Mouse (Mus musculus): ENCODE measurements at regions not wholly inside any gene's neighbourhood (a gene's known extent, or its start where the extent isn't known, plus 50 kb on each side); places are given as distances from the start of the nearest gene placed in this dataset.

GRCm38 (mm10) chr6:102913776-102914175 is 340.9 kb upstream of the Cntn3 start:
- no peak for DNase-seq

DNA sequence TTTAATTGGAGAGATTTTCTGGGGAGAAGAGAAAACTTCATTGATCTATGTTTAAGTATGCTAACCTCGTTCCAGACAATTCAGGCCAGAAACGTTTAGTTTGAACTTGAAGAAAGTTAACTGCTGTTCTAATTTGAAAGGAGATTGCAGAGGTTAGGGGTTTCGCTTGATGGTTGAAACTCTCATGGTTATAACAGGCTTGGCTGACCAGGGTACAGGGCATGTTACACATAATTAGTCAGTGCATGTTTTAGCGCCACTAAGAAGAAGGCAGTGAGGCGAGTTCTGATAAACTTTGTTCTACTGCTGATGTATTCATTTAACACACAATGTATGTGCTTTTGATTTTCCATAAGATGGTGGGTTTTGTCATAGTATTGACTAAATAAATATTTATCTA is 331.1 kb upstream of the Cntn3 start:
- no peak for DNase-seq

DNA sequence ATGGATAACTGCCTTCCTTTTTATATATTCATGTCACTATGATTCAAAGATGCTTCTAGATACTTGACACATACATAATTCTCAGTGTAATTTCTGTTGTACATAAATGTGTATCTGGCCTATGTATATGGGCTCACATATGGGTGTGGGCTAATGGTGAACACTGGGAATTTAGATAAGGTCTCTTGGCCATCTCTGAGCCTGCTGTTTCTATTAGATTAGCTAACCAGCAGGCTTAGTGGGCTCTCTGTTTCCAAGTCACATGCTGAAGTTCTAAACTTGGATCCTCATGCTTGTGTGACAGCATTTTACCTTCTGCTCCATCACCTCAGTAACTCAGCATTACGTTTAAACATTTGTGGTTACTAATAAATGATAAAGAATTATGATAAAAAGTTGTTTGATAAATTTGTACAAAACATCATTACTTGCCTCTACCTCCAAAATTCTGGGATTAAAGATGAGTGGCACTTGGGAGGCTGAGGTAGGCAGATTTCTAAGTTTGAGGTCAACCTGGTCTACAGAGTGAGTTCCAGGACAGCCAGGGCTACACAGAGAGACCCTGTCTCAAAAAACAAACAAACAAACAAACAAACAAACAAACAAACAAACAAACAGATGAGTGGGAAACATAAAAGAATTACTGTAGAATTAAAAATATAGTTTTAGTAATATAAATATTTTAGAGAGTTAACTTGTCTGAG is 327.7 kb upstream of the Cntn3 start:
- DNase-seq: no peak

DNA sequence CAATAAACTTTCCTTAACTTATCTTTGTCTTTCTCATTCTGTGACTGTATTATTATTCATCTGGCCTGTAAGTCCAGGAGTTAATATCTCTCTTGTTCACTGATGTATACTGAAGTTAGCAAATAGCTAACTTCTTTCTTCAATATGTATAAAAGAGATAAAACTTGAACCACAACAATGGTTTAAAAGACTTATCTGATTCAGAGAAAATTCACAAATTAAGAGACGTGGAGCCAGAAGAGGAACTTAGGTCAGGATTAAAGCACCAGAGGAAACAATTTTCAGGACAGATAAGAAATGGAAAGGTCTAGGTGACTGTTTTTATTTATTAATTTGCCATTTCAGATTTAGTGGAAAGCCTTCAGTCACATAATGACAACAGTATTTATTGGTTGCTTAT is 295.5 kb upstream of the Cntn3 start:
- no peak for DNase-seq

DNA sequence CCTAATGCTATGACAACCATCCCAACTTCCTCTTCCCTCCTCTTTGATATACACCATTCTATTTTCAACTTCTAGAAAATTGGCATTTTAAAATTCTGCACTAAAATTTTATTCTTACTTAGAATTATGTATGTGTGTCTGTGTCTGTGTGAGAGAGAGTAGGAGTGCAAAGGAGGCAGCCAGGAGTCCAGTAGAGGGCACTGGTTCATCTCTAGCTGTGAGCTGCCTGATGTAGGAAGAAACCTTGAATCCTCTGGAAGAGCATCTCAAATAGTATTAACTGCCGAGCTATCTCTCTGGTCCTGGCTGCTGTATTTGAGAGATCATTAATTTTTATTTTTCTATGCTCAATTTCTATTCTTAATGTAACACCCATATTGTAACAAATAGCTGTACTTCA is 271.6 kb upstream of the Cntn3 start:
- DNase-seq: peak in 1 of 2 experiments; percentile 22

DNA sequence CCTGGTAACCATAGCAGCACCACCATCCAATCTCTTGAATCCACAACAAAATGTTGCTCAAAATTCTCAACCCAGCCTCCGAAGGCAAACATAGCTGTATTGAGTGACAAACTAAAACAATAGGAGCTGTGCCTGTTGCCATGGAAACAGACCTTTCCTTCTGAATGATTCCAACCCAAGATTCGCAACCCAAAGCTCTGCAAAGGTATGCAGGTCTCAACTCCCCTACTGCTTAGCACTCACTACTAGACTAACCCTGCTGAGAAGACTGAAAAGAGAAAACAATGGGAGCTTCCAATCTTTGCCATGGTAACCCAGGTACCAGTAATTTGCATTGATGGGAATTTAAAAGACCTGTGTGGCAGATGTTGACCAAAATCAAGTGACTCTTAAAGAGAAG is 260.2 kb upstream of the Cntn3 start:
- no peak for DNase-seq

Measured in adrenal gland, postnatal 36 days (tissue).